Mouse (Mus musculus) cerebellum, adult 2 months (tissue): ENCODE results near the gene Tet3. TPM values are rescaled to one million over a fixed set of nuclear protein-coding genes. Genes with fewer than 3 reads are reported as not detected.
A peak's percentile ranks its signal among the peaks of the same experiment; 100 is the strongest.

Experiments
- DNase-seq, 2 experiments: peaks; one replicate each; pipeline ENCODE4 v3.0.0; 2021
- H3K27ac ChIP-seq: fragments of 200-500 bp; 2 replicates; pipeline ENCODE4 v1.5.1; 2012; ENCODE audit warnings: low read length, control low read depth, inconsistent platforms; ENCODE audit not compliant: insufficient read depth
- H3K27me3 ChIP-seq: fragments of 200-500 bp; 2 replicates; pipeline ENCODE4 v1.6.1; 2012; ENCODE audit warnings: inconsistent platforms, mild to moderate bottlenecking, low read length, moderate library complexity; ENCODE audit not compliant: control insufficient read depth, insufficient read depth
- H3K4me1 ChIP-seq: fragments of 200-500 bp; 2 replicates; pipeline ENCODE4 v1.6.1; 2011; ENCODE audit warnings: low read length; ENCODE audit not compliant: control insufficient read depth, insufficient read depth
- H3K4me3 ChIP-seq: fragments of 200-500 bp; replicated peaks from 2 replicates; pipeline ENCODE3; 2011; ENCODE audit warnings: mild to moderate bottlenecking, low read depth, low read length, control low read depth; ENCODE audit not compliant: insufficient read depth
- CTCF ChIP-seq: fragments of 200-500 bp; IDR thresholded peaks from 2 replicates; pipeline ENCODE4 v1.5.1; 2011; ENCODE audit warnings: low read depth, mild to moderate bottlenecking, control low read depth, low read length, moderate library complexity, borderline replicate concordance; ENCODE audit not compliant: insufficient read depth
- POLR2A ChIP-seq: fragments of 200-500 bp; IDR thresholded peaks from 2 replicates; pipeline ENCODE4 v1.6.1; 2011; ENCODE audit warnings: low read length, control low read depth, borderline replicate concordance; ENCODE audit not compliant: insufficient read depth
- WGBS: fragments of 180-500 bp; shearing (Covaris S2); methylation state at CpG from one replicate; pipeline ENCODE4 v1.1.7; 2018; 5-methylcytosine and 5-hydroxymethylcytosine counted together
- polyA plus RNA-seq: library from polyadenylated mRNA; depleted of rRNA; stranded (reverse); fragments of >200 nt; gene quantifications from 2 replicates; pipeline ENCODE4 v1.2.3, GENCODE M21; 2012

The Tet3 gene
- polyA plus RNA-seq, 1 experiment = 22.5 TPM

GRCm38 (mm10) chr6:83471739-83472138, 12.9 kb upstream of the Tet3 start:
- Histone ChIP-seq H3K27me3 (no peaks in the 10 kb centered on the region), H3K4me3 (no peak overlapping the region), H3K27ac (no peak overlapping the region), H3K4me1 (peaks cover 12% of the 10 kb centered on the region)
- WGBS = 71% methylated on average over 7 of the region's 7 CpGs
- DNase-seq = peak in 1 of 2 experiments; percentile 32
- TF ChIP-seq CTCF (no peak), POLR2A (no peak)

GRCm38 (mm10) chr6:83464011-83464410, 5.1 kb upstream of the Tet3 start:
- H3K27ac ChIP-seq = no peak overlapping the region
- no peaks in the 10 kb centered on the region for H3K4me1 ChIP-seq
- H3K4me3 ChIP-seq = no peak overlapping the region
- no peak for DNase-seq
- TF ChIP-seq CTCF (no peak), POLR2A (no peak)
- no peaks in the 10 kb centered on the region for H3K27me3 ChIP-seq

GRCm38 (mm10) chr6:83456984-83457810, 1.7 kb downstream of the Tet3 start:
- peaks cover 17% of the 10 kb centered on the region for H3K4me1 ChIP-seq
- 9% methylated on average over 33 of the region's 33 CpGs for WGBS
- TF ChIP-seq POLR2A (no peak), CTCF (no peak)
- no peak overlapping the region for H3K27ac ChIP-seq
- DNase-seq = no peak
- peak overlapping the region; percentile 56 for H3K4me3 ChIP-seq
- H3K27me3 ChIP-seq = no peaks in the 10 kb centered on the region; the same call in 1 of the 2 replicates

GRCm38 (mm10) chr6:83456131-83456983, 2.5 kb downstream of the Tet3 start:
- TF ChIP-seq POLR2A = no peak
- TF ChIP-seq CTCF = no peak
- WGBS = under 1% methylated on average over 80 of the region's 105 CpGs
- Histone ChIP-seq H3K27me3 (no peaks in the 10 kb centered on the region; the same call in 1 of the 2 replicates), H3K4me1 (peaks cover 17% of the 10 kb centered on the region), H3K4me3 (peak overlapping the region; percentile 56), H3K27ac (peak overlapping the region; percentile 52; the same call in 1 of the 2 replicates)
- peak; percentile 65 to 72 for DNase-seq

- no peak for TF ChIP-seq CTCF
- H3K4me3 ChIP-seq = peak overlapping the region; percentile 56
- 2% methylated on average over 40 of the region's 41 CpGs for WGBS
- peak; percentile 17 to 42 for DNase-seq
- H3K4me1 ChIP-seq = peaks cover 17% of the 10 kb centered on the region
- H3K27ac ChIP-seq = no peak overlapping the region
- H3K27me3 ChIP-seq = no peaks in the 10 kb centered on the region; the same call in 1 of the 2 replicates
These were observed 3.4 kb downstream of the Tet3 start for GRCm38 (mm10) chr6:83455328-83456130.

- H3K4me1 ChIP-seq = peaks cover 17% of the 10 kb centered on the region
- H3K27me3 ChIP-seq = no peaks in the 10 kb centered on the region; the same call in 1 of the 2 replicates
- H3K27ac ChIP-seq = no peak overlapping the region
- DNase-seq = peak in 1 of 2 experiments; percentile 23
- 55% methylated on average over 11 of the region's 11 CpGs for WGBS
- H3K4me3 ChIP-seq = no peak overlapping the region
- TF ChIP-seq POLR2A (no peak), CTCF (no peak)
These were observed 5.2 kb downstream of the Tet3 start for GRCm38 (mm10) chr6:83453706-83454105.
